Mouse (Mus musculus) forebrain, embryonic 16.5 days (tissue): ENCODE measurements around the gene Ankrd60. TPM values are rescaled to one million over a fixed set of nuclear protein-coding genes. Genes with fewer than 3 reads are reported as not detected.

Experiments used
- ATAC-seq: fragments of 200-750 bp; cut with Nextera tagmentation; 2 replicates; pipeline ENCODE4 v1.8.0; 2017; ENCODE audit warnings: mild to moderate bottlenecking, moderate library complexity
- H3K27ac ChIP-seq: fragments of 300-500 bp; sonication (generic); 2 replicates; pipeline ENCODE4 v1.5.1; 2014; ENCODE audit warnings: low read length, control low read depth
- H3K27me3 ChIP-seq: fragments of 300-500 bp; sonication (generic); replicated peaks from 2 replicates; pipeline ENCODE4 v1.6.1; 2014; ENCODE audit warnings: low read length; ENCODE audit not compliant: control insufficient read depth, insufficient read depth
- H3K36me3 ChIP-seq: fragments of 300-500 bp; sonication (generic); 2 replicates; pipeline ENCODE4 v1.6.1; 2014; ENCODE audit not compliant: control insufficient read depth, insufficient read depth
- H3K4me1 ChIP-seq: fragments of 300-500 bp; sonication (generic); replicated peaks from 2 replicates; pipeline ENCODE4 v1.6.1; 2014; ENCODE audit warnings: low read length; ENCODE audit not compliant: control insufficient read depth, insufficient read depth
- H3K4me2 ChIP-seq: fragments of 300-500 bp; sonication (generic); 2 replicates; pipeline ENCODE4 v1.6.1; 2014; ENCODE audit warnings: mild to moderate bottlenecking, low read length, control low read depth
- H3K4me3 ChIP-seq: fragments of 300-500 bp; sonication (generic); replicated peaks from 2 replicates; pipeline ENCODE4 v1.5.1; 2014; ENCODE audit warnings: mild to moderate bottlenecking, low read length, control low read depth
- H3K9ac ChIP-seq: fragments of 300-500 bp; sonication (generic); replicated peaks from 2 replicates; pipeline ENCODE4 v1.6.1; 2014; ENCODE audit warnings: low read depth, low read length, control low read depth
- H3K9me3 ChIP-seq: fragments of 300-500 bp; sonication (generic); 2 replicates; pipeline ENCODE4 v1.6.1; 2016; ENCODE audit warnings: low read length; ENCODE audit not compliant: control insufficient read depth
- WGBS: fragments of 180-500 bp; shearing (Covaris S2); extraction: QIAGEN DNeasy Blood & Tissue Kit; methylation state at CpG from one replicate; pipeline ENCODE4 v1.1.7; 2014; 5-methylcytosine and 5-hydroxymethylcytosine counted together
- polyA plus RNA-seq: library from polyadenylated mRNA; unstranded; fragments of >200 nt; fragmentation: Nextera tagmentation; extraction: Ambion mirVana; gene quantifications from 2 replicates; pipeline ENCODE4 v1.2.1, GENCODE M21; 2015

Ankrd60 gene
- polyA plus RNA-seq, 1 experiment from 2014 or later: not detected

DNA sequence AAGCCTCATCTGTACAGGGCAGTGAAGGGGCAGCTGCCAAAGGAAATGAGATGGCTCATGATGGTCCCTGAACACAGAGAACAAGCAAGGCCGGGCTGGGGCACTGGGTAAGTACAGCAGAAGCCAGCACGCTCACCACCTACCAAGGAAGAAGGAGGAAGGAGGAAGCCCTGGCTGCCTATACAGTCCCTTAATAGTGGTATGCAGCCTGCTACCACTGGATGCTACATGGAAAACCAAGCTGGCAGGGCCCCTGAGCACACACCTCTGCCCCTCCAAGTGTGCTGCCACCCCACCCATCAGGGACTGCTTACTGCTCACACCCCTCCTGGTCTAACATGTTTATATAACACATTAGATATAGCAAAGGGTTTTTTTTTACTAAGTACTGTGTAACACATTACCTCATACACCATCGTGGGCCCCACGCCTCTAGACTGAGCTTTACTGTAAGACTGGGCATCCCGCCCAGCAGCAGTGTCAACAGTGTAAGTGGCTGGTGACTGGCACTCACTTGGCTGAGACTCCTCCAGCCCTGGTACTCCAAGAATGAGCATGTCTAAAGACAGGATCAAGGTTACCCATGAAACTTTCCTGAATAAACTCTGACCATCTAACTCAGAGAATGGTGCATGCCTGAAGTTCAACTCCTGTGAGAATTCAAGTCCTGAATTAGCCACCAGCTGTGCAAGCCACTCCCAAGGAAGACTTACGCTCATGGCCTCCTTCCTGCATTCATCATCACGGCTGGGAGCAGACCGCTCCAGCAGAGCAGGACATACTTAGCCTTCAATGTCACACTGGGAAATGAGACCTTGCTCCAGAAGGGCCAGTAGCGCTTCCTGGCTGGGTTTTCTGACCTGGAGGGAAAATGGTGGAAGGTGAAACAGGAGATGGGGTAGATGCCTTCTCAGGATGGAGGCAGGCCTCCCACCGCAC, 30.1 kb upstream of the Ankrd60 start:
- peak; percentile 92 for ATAC-seq
- 60% methylated on average over 10 of the region's 10 CpGs for WGBS

GRCm38 (mm10) chr2:173606415-173606804, 28.2 kb upstream of the Ankrd60 start:
- Histone ChIP-seq H3K9ac (no peak overlapping the region), H3K9me3 (peaks cover 3% of the 10 kb centered on the region; the same call in 1 of the 2 replicates), H3K27me3 (no peaks in the 10 kb centered on the region), H3K4me1 (peaks cover 20% of the 10 kb centered on the region; the same call in 1 of the 2 replicates), H3K4me3 (no peak overlapping the region), H3K27ac (no peak overlapping the region), H3K4me2 (no peak overlapping the region), H3K36me3 (0 out of 2 replicates have a peak, but pooled peaks cover 2% of the 10 kb centered on the region)
- ATAC-seq: peak; percentile 22; the same call in 1 of the 2 replicates
- 72% methylated on average over 9 of the region's 9 CpGs for WGBS

More for the DNA sequence above, 30.1 kb upstream of the Ankrd60 start:
- H3K4me1 ChIP-seq: peaks cover 20% of the 10 kb centered on the region; the same call in 1 of the 2 replicates
- no peak overlapping the region for H3K9ac ChIP-seq
- H3K4me3 ChIP-seq: no peak overlapping the region
- H3K9me3 ChIP-seq: no peaks in the 10 kb centered on the region
- H3K27me3 ChIP-seq: no peaks in the 10 kb centered on the region
- no peak overlapping the region for H3K4me2 ChIP-seq
- no peaks in the 10 kb centered on the region for H3K36me3 ChIP-seq
- H3K27ac ChIP-seq: no peak overlapping the region

GRCm38 (mm10) chr2:173605713-173606414, 27.7 kb upstream of the Ankrd60 start:
- 0 out of 2 replicates have a peak, but pooled peaks cover 2% of the 10 kb centered on the region for H3K36me3 ChIP-seq
- ATAC-seq: peak; percentile 39
- WGBS: 28% methylated on average over 12 of the region's 12 CpGs
- peaks cover 20% of the 10 kb centered on the region; the same call in 1 of the 2 replicates for H3K4me1 ChIP-seq
- H3K9ac ChIP-seq: no peak overlapping the region
- no peaks in the 10 kb centered on the region for H3K27me3 ChIP-seq
- no peak overlapping the region for H3K4me3 ChIP-seq
- H3K27ac ChIP-seq: no peak overlapping the region
- no peak overlapping the region for H3K4me2 ChIP-seq
- peaks cover 3% of the 10 kb centered on the region; the same call in 1 of the 2 replicates for H3K9me3 ChIP-seq

- Histone ChIP-seq H3K27ac (no peak overlapping the region), H3K27me3 (no peaks in the 10 kb centered on the region), H3K36me3 (0 out of 2 replicates have a peak, but pooled peaks cover 2% of the 10 kb centered on the region), H3K4me3 (no peak overlapping the region), H3K4me2 (no peak overlapping the region), H3K9me3 (peaks cover 3% of the 10 kb centered on the region; the same call in 1 of the 2 replicates), H3K9ac (no peak overlapping the region), H3K4me1 (peaks cover 9% of the 10 kb centered on the region; the same call in 1 of the 2 replicates)
- 91% methylated on average over 1 of the region's 1 CpGs for WGBS
- ATAC-seq: no peak
Observed at GRCm38 (mm10) chr2:173601861-173602260, 23.7 kb upstream of the Ankrd60 start.

DNA sequence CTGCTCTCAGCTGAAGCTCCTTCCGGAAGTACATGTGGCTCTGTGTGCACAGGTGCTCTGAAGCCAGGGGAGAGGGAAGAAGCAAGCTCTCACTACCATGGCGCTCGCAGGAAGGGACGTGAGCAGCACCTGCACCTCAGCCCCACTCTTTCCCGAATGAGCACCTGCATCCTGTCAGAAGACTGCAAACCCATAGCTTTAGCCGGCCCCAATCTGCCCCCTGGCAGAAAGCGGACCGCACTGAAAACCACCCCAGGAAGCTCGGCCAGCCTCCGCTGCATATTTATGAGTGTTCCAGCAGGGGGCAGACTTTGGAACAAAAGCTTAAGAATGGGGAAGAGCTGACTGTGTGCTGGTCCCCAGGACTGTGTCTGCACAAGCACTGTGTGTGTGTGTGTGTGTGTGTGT, 17.2 kb upstream of the Ankrd60 start:
- WGBS: 36% methylated on average over 10 of the region's 10 CpGs
- Histone ChIP-seq H3K27ac (no peak overlapping the region), H3K9ac (no peak overlapping the region), H3K9me3 (no peaks in the 10 kb centered on the region), H3K4me1 (no peaks in the 10 kb centered on the region), H3K4me3 (no peak overlapping the region), H3K36me3 (no peaks in the 10 kb centered on the region), H3K27me3 (no peaks in the 10 kb centered on the region), H3K4me2 (no peak overlapping the region)
- ATAC-seq: no peak

DNA sequence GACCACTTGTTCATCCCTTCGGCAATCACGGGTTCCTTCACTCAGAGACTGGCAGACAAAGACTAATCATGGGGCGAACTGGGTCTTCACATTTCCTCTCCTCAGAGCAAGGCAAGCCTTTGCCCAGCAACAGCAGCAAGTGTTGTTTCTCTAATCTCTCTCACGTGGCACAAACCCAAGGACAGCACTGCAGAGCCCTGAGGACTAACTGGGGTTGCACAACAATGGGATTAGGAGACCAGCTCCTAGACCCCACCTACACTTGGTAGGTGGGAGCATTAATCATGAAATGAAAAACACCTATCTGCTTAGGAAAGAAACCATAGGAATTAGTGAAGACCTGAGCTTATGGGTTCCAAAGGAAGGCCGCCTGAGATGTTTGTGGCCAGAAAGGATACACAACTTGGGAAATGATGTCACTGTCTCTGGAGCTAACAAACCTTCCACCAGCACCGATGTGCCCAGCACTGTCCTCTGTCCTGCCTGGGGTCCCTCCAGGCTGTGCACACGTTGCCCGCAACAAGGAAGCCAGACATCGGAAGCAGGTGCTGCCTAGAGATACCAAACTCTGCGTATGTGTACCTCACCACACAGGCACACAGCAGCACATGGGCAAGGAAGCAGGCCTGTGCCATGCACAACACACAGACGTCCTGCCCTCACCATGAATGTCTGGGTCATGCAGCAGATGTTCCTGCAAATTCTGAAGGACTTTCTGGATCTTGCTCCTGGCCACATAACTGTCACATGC, 16.3 kb upstream of the Ankrd60 start:
- no peak for ATAC-seq
- H3K4me1 ChIP-seq: no peaks in the 10 kb centered on the region
- no peaks in the 10 kb centered on the region for H3K36me3 ChIP-seq
- no peaks in the 10 kb centered on the region for H3K9me3 ChIP-seq
- no peak overlapping the region for H3K27ac ChIP-seq
- H3K4me2 ChIP-seq: no peak overlapping the region
- H3K9ac ChIP-seq: no peak overlapping the region
- H3K27me3 ChIP-seq: no peaks in the 10 kb centered on the region
- H3K4me3 ChIP-seq: no peak overlapping the region
- WGBS: 53% methylated on average over 11 of the region's 11 CpGs

- Histone ChIP-seq H3K4me2 (no peak overlapping the region), H3K4me3 (no peak overlapping the region), H3K9ac (no peak overlapping the region), H3K4me1 (no peaks in the 10 kb centered on the region), H3K27ac (no peak overlapping the region), H3K36me3 (no peaks in the 10 kb centered on the region), H3K27me3 (no peaks in the 10 kb centered on the region), H3K9me3 (no peaks in the 10 kb centered on the region)
- no peak for ATAC-seq
- WGBS: 49% methylated on average over 4 of the region's 4 CpGs
Observed at GRCm38 (mm10) chr2:173593841-173594240, 15.7 kb upstream of the Ankrd60 start.

GRCm38 (mm10) chr2:173592781-173593180, 14.6 kb upstream of the Ankrd60 start:
- Histone ChIP-seq H3K27ac (no peak overlapping the region), H3K36me3 (no peaks in the 10 kb centered on the region), H3K27me3 (no peaks in the 10 kb centered on the region), H3K9me3 (no peaks in the 10 kb centered on the region), H3K4me1 (no peaks in the 10 kb centered on the region), H3K9ac (no peak overlapping the region), H3K4me3 (no peak overlapping the region), H3K4me2 (no peak overlapping the region)
- peak; percentile 32; the same call in 1 of the 2 replicates for ATAC-seq
- WGBS: 46% methylated on average over 9 of the region's 9 CpGs
